Mouse (Mus musculus): Measurements from ENCODE around the gene Rgs10. TPM values are rescaled to one million over a fixed set of nuclear protein-coding genes. Genes with fewer than 3 reads are reported as not detected.

Gene Rgs10
- total and polyA plus RNA-seq, 2 experiments from 2014 or later = 53.2 to 64.2 TPM

GRCm38 (mm10) chr7:128356868-128357755 lies 61.4 kb downstream of the Rgs10 start:
- Histone ChIP-seq H3K36me3 (ENCODE audit: insufficient read depth) (no peaks in the 10 kb centered on the region), H3K4me3 (ENCODE audit: low read depth, low read length) (no peak overlapping the region), H3K4me2 (ENCODE audit: low read depth) (no peak overlapping the region), H3K9me3 (ENCODE audit: low read length) (no peaks in the 10 kb centered on the region), H3K9ac (no peak overlapping the region), H3K27me3 (ENCODE audit: insufficient read depth, low read length) (no peaks in the 10 kb centered on the region), H3K4me1 (ENCODE audit: insufficient read depth) (no peaks in the 10 kb centered on the region), H3K27ac (ENCODE audit: low read depth, low read length) (no peak overlapping the region)
- DNase-seq (no peak), ATAC-seq (no peak)
- TF ChIP-seq CTCF (IDR thresholded peaks at IDR 0.05; ENCODE audit: low read depth) = peak; percentile 54
- 73% methylated on average over 9 of the region's 9 CpGs for WGBS

GRCm38 (mm10) chr7:128355463-128355862 lies 63.1 kb downstream of the Rgs10 start:
- no peaks in the 10 kb centered on the region for H3K9me3 ChIP-seq (ENCODE audit: low read length)
- no peak for TF ChIP-seq CTCF (IDR thresholded peaks at IDR 0.05; ENCODE audit: low read depth)
- 89% methylated on average over 5 of the region's 5 CpGs for WGBS
- no peaks in the 10 kb centered on the region for H3K4me1 ChIP-seq (ENCODE audit: insufficient read depth)
- H3K9ac ChIP-seq = no peak overlapping the region
- H3K4me2 ChIP-seq (ENCODE audit: low read depth) = no peak overlapping the region
- H3K4me3 ChIP-seq (ENCODE audit: low read depth, low read length) = no peak overlapping the region
- ATAC-seq (no peak), DNase-seq (no peak)
- H3K27me3 ChIP-seq (ENCODE audit: insufficient read depth, low read length) = no peaks in the 10 kb centered on the region
- H3K36me3 ChIP-seq (ENCODE audit: insufficient read depth) = no peaks in the 10 kb centered on the region
- H3K27ac ChIP-seq (ENCODE audit: low read depth, low read length) = no peak overlapping the region

GRCm38 (mm10) chr7:128352721-128353120 lies 65.8 kb downstream of the Rgs10 start:
- DNase-seq (no peak), ATAC-seq (no peak)
- Histone ChIP-seq H3K4me1 (ENCODE audit: insufficient read depth) (no peaks in the 10 kb centered on the region), H3K4me3 (ENCODE audit: low read depth, low read length) (no peak overlapping the region), H3K36me3 (ENCODE audit: insufficient read depth) (no peaks in the 10 kb centered on the region), H3K27me3 (ENCODE audit: insufficient read depth, low read length) (no peaks in the 10 kb centered on the region), H3K27ac (ENCODE audit: low read depth, low read length) (no peak overlapping the region), H3K9me3 (ENCODE audit: low read length) (no peaks in the 10 kb centered on the region), H3K4me2 (ENCODE audit: low read depth) (no peak overlapping the region), H3K9ac (no peak overlapping the region)
- no peak for TF ChIP-seq CTCF (IDR thresholded peaks at IDR 0.05; ENCODE audit: low read depth)
- 62% methylated on average over 3 of the region's 3 CpGs for WGBS

- TF ChIP-seq CTCF (IDR thresholded peaks at IDR 0.05; ENCODE audit: low read depth) = no peak
- no peak for DNase-seq
- Histone ChIP-seq H3K27ac (ENCODE audit: low read depth, low read length) (no peak overlapping the region), H3K4me2 (ENCODE audit: low read depth) (no peak overlapping the region), H3K4me3 (ENCODE audit: low read depth, low read length) (no peak overlapping the region), H3K4me1 (ENCODE audit: insufficient read depth) (no peaks in the 10 kb centered on the region), H3K27me3 (ENCODE audit: insufficient read depth, low read length) (no peaks in the 10 kb centered on the region), H3K36me3 (ENCODE audit: insufficient read depth) (no peaks in the 10 kb centered on the region), H3K9me3 (ENCODE audit: low read length) (no peaks in the 10 kb centered on the region), H3K9ac (no peak overlapping the region)
- WGBS = 35% methylated on average over 3 of the region's 5 CpGs
- no peak for ATAC-seq
These were observed 67.4 kb downstream of the Rgs10 start for GRCm38 (mm10) chr7:128351176-128351575.

GRCm38 (mm10) chr7:128350316-128350715 lies 68.2 kb downstream of the Rgs10 start:
- TF ChIP-seq CTCF (IDR thresholded peaks at IDR 0.05; ENCODE audit: low read depth) = no peak
- H3K9ac ChIP-seq = no peak overlapping the region
- no peak overlapping the region for H3K27ac ChIP-seq (ENCODE audit: low read depth, low read length)
- H3K4me1 ChIP-seq (ENCODE audit: insufficient read depth) = no peaks in the 10 kb centered on the region
- DNase-seq (no peak), ATAC-seq (no peak)
- H3K4me3 ChIP-seq (ENCODE audit: low read depth, low read length) = no peak overlapping the region
- no peaks in the 10 kb centered on the region for H3K9me3 ChIP-seq (ENCODE audit: low read length)
- 88% methylated on average over 7 of the region's 7 CpGs for WGBS
- no peaks in the 10 kb centered on the region for H3K36me3 ChIP-seq (ENCODE audit: insufficient read depth)
- no peak overlapping the region for H3K4me2 ChIP-seq (ENCODE audit: low read depth)
- H3K27me3 ChIP-seq (ENCODE audit: insufficient read depth, low read length) = no peaks in the 10 kb centered on the region

- Histone ChIP-seq H3K27me3 (ENCODE audit: insufficient read depth, low read length) (no peaks in the 10 kb centered on the region), H3K4me2 (ENCODE audit: low read depth) (no peak overlapping the region), H3K27ac (ENCODE audit: low read depth, low read length) (no peak overlapping the region), H3K36me3 (ENCODE audit: insufficient read depth) (no peaks in the 10 kb centered on the region), H3K4me1 (ENCODE audit: insufficient read depth) (no peaks in the 10 kb centered on the region), H3K9ac (no peak overlapping the region), H3K4me3 (ENCODE audit: low read depth, low read length) (no peak overlapping the region), H3K9me3 (ENCODE audit: low read length) (no peaks in the 10 kb centered on the region)
- no peak for DNase-seq
- TF ChIP-seq CTCF (IDR thresholded peaks at IDR 0.05; ENCODE audit: low read depth) = no peak
- WGBS = 94% methylated on average over 4 of the region's 4 CpGs
- no peak for ATAC-seq
These were observed 68.8 kb downstream of the Rgs10 start for GRCm38 (mm10) chr7:128349751-128350150.

- peak; percentile 52 for DNase-seq
- Histone ChIP-seq H3K4me1 (ENCODE audit: insufficient read depth) (no peaks in the 10 kb centered on the region), H3K4me2 (ENCODE audit: low read depth) (no peak overlapping the region), H3K9ac (no peak overlapping the region), H3K27me3 (ENCODE audit: insufficient read depth, low read length) (no peaks in the 10 kb centered on the region), H3K36me3 (ENCODE audit: insufficient read depth) (no peaks in the 10 kb centered on the region), H3K4me3 (ENCODE audit: low read depth, low read length) (no peak overlapping the region), H3K27ac (ENCODE audit: low read depth, low read length) (no peak overlapping the region), H3K9me3 (ENCODE audit: low read length) (0 out of 2 replicates have a peak, but pooled peaks cover under 1% of the 10 kb centered on the region)
- ATAC-seq = peak; percentile 66
- 12% methylated on average over 1 of the region's 1 CpGs for WGBS
- no peak for TF ChIP-seq CTCF (IDR thresholded peaks at IDR 0.05; ENCODE audit: low read depth)
These were observed 70.0 kb downstream of the Rgs10 start for GRCm38 (mm10) chr7:128348608-128349007.
